Mouse (Mus musculus) adrenal gland, postnatal 14 days (tissue): ENCODE data around the gene Catsperz. TPM values are rescaled to one million over a fixed set of nuclear protein-coding genes. Genes with fewer than 3 reads are reported as not detected.
"Not testable (repeated sequence)": the region's sequence is repeated elsewhere in the genome, so short reads cannot be mapped to it uniquely, and the experiment has no call there.

Experiments used
- DNase-seq: peaks from one replicate; pipeline ENCODE4 v3.0.0; 2021; ENCODE audit warnings: mixed read lengths
- microRNA-seq, 2 experiments: library from miRNA; unstranded; fragments of <30 nt; microRNA quantifications; one replicate each; pipeline ENCODE4 v1.2.0; 2021
- total RNA-seq: library from RNA; stranded (reverse); gene quantifications from 2 replicates; pipeline ENCODE4 v1.2.3, GENCODE M21; 2021

Catsperz gene
- total RNA-seq, 1 experiment from 2014 or later, result not detected

GRCm38 (mm10) chr19:6907811-6908540 is 17.2 kb downstream of the Catsperz start:
- DNase-seq, result no peak

DNA sequence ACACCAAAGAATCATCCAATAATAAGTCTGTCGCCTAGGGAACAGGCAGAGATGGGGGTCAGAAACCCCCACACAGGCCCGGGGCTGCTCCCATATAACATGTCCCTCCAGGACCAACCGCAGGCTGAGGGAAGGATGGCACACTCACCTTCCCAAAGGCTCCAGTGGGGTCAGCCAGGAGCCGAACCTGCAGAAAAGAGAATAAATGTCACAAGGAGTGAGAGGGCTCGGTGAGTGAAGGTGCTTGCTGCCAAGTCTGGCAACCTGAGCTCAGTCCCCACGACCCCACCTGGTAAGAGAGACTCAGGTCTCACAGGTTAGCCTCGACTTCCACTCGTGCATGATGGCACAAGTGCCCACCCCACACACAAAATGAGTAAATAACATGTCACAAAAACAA is 18.1 kb downstream of the Catsperz start:
- no peak for DNase-seq

GRCm38 (mm10) chr19:6906199-6906598 is 19.0 kb downstream of the Catsperz start:
- DNase-seq, result no peak

DNA sequence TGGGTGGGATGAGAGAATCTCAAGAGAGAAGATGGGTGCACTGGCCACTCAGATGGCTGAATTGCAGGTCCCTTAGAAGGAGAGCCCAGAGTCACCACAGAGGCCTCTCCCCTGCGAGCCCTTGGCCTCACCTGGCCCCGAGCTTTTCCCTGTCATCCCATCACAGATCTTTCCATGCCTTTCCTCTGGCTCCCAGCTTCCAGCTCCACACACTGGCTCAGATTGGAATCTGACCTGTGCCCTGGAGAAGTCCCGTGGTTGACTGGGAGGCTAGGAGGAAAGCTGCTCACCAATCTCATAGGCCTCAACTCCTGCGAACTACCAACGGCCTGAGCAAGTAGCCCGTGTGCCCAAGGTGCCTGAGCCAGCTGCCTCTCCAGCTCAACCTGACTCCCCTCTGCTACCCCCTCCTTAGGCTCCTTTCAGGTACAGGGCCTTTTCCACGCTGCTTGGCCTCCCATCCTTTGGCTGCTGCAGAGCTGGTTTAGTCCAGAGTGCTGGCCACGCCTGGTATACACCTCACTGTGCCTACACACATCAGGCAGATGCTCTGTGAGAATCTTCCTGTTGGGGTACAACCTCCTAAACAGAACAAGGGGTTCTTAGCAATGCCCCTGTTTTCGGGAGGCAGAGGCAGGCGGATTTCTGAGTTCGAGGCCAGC is 19.6 kb downstream of the Catsperz start:
- DNase-seq, result no peak

DNA sequence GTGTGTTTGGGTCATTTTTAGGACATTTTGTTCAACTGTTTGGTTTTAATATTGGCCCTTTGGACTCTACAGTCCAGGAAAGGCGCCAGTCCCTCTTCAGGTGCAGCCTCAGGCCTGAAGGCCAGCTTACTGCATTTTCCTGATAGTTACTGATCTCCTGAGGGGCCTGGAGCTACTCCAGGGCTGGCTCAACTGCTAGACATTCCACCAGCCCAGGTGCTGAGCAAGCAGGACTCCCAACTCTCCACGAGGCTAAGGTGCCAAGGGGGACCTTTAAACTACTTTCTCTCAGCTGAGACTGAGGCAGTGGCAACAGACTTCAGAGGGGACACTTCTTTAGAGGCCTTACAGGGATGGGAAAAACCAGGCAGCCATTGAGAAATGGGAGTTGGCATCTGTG is 20.3 kb downstream of the Catsperz start:
- no peak for DNase-seq

DNA sequence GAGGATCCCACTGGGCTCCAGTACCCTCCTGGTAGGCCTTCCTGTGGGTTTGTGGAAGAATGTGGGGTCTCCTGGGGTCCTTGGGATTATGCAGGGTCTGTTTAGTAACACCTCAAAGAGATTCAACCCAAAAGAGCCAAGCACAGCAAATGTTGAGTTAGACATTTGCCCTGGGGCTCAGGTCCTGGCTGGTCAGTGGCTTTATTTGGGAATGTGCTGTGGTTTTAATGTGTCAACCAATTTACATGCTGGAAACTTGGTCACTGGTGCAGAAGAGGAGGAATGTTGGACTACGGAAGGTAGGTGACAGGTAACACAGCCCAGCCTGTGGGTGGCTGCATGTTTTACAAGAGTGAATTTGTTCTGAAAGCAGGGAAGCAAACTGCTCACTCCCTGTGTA is 22.1 kb downstream of the Catsperz start:
- DNase-seq, result no peak

GRCm38 (mm10) chr19:6899641-6900040 is 25.5 kb downstream of the Catsperz start:
- no peak for DNase-seq

- DNase-seq, result not testable (repeated sequence)
Measured at GRCm38 (mm10) chr19:6895608-6896305, 29.4 kb downstream of the Catsperz start.

DNA sequence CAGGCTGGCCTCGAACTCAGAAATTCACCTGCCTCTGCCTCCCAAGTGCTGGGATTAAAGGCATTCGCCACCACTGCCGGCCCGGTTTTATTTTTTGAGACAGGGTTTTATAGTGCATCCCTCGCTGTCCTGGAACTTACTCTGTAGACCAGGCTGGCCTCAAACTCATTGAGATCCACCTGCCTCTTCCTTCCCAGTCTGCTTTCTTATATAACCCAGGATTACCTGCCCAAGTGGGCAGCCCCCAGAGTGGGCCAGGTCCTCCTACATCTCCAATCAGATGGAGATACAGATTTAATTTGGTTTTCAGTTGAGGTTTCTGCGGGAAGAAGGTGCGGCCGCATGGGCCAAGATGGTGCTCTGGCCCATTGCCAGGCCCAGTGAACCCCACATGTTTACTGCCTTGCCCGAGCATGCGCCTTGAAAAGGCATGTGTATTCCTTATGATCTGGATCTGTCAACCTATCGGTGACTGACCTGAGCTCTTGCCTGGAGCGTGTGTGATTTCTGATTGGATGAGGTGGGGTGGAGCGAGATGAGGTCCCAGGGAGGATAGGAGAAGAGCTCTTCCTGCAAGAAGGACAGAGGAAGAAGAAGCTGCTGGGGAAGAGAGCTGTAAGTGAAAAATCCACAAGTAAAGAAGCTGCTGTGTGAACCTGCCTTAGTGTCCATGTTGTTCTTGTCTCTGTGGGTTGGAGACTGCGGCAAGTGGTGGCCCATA is 31.3 kb downstream of the Catsperz start:
- DNase-seq, result no peak

DNA sequence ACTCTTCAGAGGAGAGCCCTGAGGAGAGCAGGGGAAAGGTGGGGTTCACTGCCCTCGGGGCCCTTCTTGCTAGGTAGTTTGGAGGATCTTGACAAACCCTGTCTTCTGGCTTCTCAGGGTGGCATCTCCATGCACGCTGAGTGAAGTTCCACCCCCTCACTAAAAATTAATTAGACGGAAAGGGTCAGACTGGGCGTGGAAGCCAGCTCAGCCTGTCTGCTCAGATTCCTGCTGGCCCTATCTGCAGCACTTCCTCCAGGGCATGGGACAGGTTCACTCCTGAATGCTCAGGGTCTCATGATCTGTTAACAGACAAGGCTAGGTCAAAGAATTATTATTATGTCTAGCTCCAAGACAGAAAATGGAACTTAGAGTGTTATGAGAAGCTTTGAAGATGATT is 32.7 kb downstream of the Catsperz start:
- DNase-seq, result no peak

DNA sequence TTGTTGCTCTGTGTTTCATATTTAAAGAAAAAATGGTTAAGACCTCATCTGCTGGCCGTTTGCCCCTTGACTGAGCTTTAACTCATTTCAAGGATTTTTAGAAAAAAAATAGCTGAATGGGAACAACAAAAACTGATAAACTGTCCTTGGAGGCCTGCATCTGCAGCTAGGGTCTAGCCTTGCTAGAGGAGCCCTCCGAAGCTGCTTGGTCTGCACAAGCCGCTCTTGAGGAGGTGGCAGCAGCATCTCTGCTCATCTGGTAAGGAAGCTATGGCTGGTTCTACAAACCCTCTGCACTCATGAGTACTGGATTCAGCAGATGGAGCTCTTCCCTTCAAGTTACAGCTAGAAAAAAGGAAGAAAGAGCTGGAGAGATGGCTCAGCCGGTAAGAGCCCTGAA is 47.2 kb downstream of the Catsperz start:
- no peak for DNase-seq

- no peak for DNase-seq
Measured at GRCm38 (mm10) chr19:6876799-6877198, 48.4 kb downstream of the Catsperz start.

DNA sequence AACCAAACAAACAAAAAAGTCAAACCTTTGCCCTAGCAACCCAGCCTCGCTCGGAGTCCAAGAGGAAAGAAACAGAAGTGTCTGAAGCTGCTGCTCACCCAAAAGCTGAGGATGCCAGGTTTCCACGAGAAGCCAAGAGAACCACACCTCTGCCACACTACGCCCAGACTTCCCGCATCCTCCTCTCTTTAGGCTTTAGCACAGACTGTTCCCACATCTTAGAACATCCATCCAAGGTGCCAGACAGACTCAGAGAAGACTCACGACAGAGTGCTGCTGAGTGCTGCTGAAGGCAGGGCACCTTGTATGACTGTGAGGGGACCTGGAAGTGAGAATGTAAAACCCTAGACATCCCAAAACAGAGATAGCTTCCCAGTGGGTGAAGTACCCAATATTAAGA is 49.3 kb downstream of the Catsperz start:
- DNase-seq, result no peak

DNA sequence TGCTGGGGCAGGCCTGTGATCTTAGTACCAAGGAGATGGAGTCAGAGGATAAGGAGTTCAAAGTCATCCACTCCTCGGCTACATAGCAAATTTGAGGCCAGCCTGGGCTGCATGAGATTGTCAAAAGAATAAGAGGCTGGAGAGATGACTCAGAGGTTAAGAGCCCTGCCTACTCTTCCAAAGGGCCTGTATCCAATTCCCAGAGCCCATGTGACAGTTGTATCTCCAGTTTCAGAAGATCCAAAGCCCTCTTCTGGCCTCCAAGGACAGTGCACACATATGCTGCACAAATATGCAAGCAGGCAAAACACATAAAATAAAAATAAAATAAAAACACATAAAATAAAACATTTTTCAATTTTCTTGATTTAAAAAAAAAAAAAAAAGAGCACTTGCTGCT is 50.9 kb downstream of the Catsperz start:
- no peak for DNase-seq

DNA sequence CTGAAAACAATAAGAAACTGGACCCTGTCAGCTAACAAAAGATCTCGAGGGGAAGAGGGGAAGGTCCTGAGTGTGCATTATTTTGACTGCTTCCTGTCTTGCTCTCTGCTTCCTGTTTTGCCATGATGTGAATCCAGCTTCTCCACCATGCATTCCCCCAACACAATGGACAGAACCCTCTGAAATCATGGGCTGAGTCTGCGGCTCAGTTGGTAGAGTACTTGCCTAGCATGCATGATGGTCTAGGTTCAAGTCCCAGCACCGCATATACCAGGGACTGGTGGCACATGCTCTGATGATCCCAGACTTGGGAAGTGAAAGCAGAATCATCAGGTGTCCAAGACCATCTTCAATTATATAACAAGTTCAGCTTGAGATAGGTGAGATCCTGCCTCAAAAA is 52.5 kb downstream of the Catsperz start:
- no peak for DNase-seq

Small RNA genes within 50 kb of the gene (microRNA-seq; reads per million reads assigned to microRNA genes)
- gene Mir6990, result 2.1 to 3.0 reads per million in 2 experiments

Other genes with a start within 250 kb of the Catsperz start
- 21.4 and 21.7 TPM in 2 replicates for gene Rps6ka4, start 84.7 kb downstream of the Catsperz start, total RNA-seq
- 2.4 and 4.7 TPM in 2 replicates for gene Ccdc88b, start 67.2 kb downstream of the Catsperz start, total RNA-seq
- gene Trmt112, start 15.7 kb downstream of the Catsperz start, total RNA-seq, result 76.6 and 79.0 TPM in 2 replicates
- 420 and 426 TPM in 2 replicates for gene Prdx5, start 15.3 kb downstream of the Catsperz start, total RNA-seq
- gene Esrra, start 3.6 kb downstream of the Catsperz start, total RNA-seq, result 63.2 and 67.0 TPM in 2 replicates
- gene Kcnk4, start 9.1 kb upstream of the Catsperz start, total RNA-seq, result 0.93 TPM in 1 of 2 replicates, not detected in the other
- 43.0 and 45.0 TPM in 2 replicates for gene Bad, start 16.5 kb upstream of the Catsperz start, total RNA-seq
- gene Gpr137, start 17.1 kb upstream of the Catsperz start, total RNA-seq, result 43.0 and 43.3 TPM in 2 replicates
- 264 and 275 TPM in 2 replicates for gene Ppp1r14b, start 49.6 kb upstream of the Catsperz start, total RNA-seq
- 52.1 and 54.6 TPM in 2 replicates for gene Plcb3, start 51.1 kb upstream of the Catsperz start, total RNA-seq
- 115 and 121 TPM in 2 replicates for gene Fkbp2, start 55.1 kb upstream of the Catsperz start, total RNA-seq
- 116 and 122 TPM in 2 replicates for gene Vegfb, start 62.3 kb upstream of the Catsperz start, total RNA-seq
- gene Dnajc4, start 67.2 kb upstream of the Catsperz start, total RNA-seq, result 44.4 and 47.4 TPM in 2 replicates
- gene Nudt22, start 70.7 kb upstream of the Catsperz start, total RNA-seq, result 24.5 and 37.4 TPM in 2 replicates
- gene Trpt1, start 70.8 kb upstream of the Catsperz start, total RNA-seq, result 15.0 and 15.1 TPM in 2 replicates
- gene Fermt3, start 94.1 kb upstream of the Catsperz start, total RNA-seq, result 6.4 and 14.2 TPM in 2 replicates
- gene Stip1, start 114.6 kb upstream of the Catsperz start, total RNA-seq, result 132 and 155 TPM in 2 replicates
- gene Macrod1, start 131.4 kb upstream of the Catsperz start, total RNA-seq, result 118 and 138 TPM in 2 replicates
- gene Flrt1, start 180.3 kb upstream of the Catsperz start, total RNA-seq, result 1.2 and 1.5 TPM in 2 replicates